Mouse (Mus musculus) cerebellum, adult 9-11 months (tissue): ENCODE results near the gene Wscd2.
A peak's percentile ranks its signal among the peaks of the same experiment; 100 is the strongest.

Experiments used
- DNase-seq: peaks from one replicate; pipeline ENCODE4 v3.0.0; 2022

Gene Wscd2

GRCm38 (mm10) chr5:113490033-113490432 is at the start of gene Wscd2:
Gene Wscd2 (plus strand): TSS chr5:113490333.
- DNase-seq = no peak

GRCm38 (mm10) chr5:113442180-113442579 is 48.0 kb upstream of the Wscd2 start:
- DNase-seq = no peak

GRCm38 (mm10) chr5:113448023-113448734 is 42.0 kb upstream of the Wscd2 start:
- DNase-seq = no peak

GRCm38 (mm10) chr5:113449336-113449735 is 40.8 kb upstream of the Wscd2 start:
- DNase-seq = no peak

GRCm38 (mm10) chr5:113452691-113453090 is 37.4 kb upstream of the Wscd2 start:
- no peak for DNase-seq

GRCm38 (mm10) chr5:113453356-113453755 is 36.8 kb upstream of the Wscd2 start:
- DNase-seq = no peak

- DNase-seq = no peak
Observed at GRCm38 (mm10) chr5:113456020-113456419, 34.1 kb upstream of the Wscd2 start.

- DNase-seq = no peak
Observed at GRCm38 (mm10) chr5:113456756-113457155, 33.4 kb upstream of the Wscd2 start.

- peak; percentile 71 for DNase-seq
Observed at GRCm38 (mm10) chr5:113457260-113457659, 32.9 kb upstream of the Wscd2 start.

- DNase-seq = no peak
Observed at GRCm38 (mm10) chr5:113459942-113460341, 30.2 kb upstream of the Wscd2 start.

- DNase-seq = no peak
Observed at GRCm38 (mm10) chr5:113461582-113461981, 28.6 kb upstream of the Wscd2 start.

GRCm38 (mm10) chr5:113461998-113462625 is 28.0 kb upstream of the Wscd2 start:
- peak; percentile 65 for DNase-seq

GRCm38 (mm10) chr5:113464731-113465130 is 25.4 kb upstream of the Wscd2 start:
- no peak for DNase-seq

- no peak for DNase-seq
Observed at GRCm38 (mm10) chr5:113466536-113466935, 23.6 kb upstream of the Wscd2 start.

GRCm38 (mm10) chr5:113467072-113467471 is 23.1 kb upstream of the Wscd2 start:
- DNase-seq = no peak

GRCm38 (mm10) chr5:113467765-113468164 is 22.4 kb upstream of the Wscd2 start:
- no peak for DNase-seq

- no peak for DNase-seq
Observed at GRCm38 (mm10) chr5:113468625-113469024, 21.5 kb upstream of the Wscd2 start.

GRCm38 (mm10) chr5:113469231-113469630 is 20.9 kb upstream of the Wscd2 start:
- DNase-seq = no peak

- no peak for DNase-seq
Observed at GRCm38 (mm10) chr5:113469826-113470225, 20.3 kb upstream of the Wscd2 start.

- DNase-seq = peak; percentile 79
Observed at GRCm38 (mm10) chr5:113471417-113471816, 18.7 kb upstream of the Wscd2 start.

- DNase-seq = no peak
Observed at GRCm38 (mm10) chr5:113472339-113472738, 17.8 kb upstream of the Wscd2 start.

GRCm38 (mm10) chr5:113476816-113477215 is 13.3 kb upstream of the Wscd2 start:
- DNase-seq = no peak

GRCm38 (mm10) chr5:113479075-113479474 is 11.1 kb upstream of the Wscd2 start:
- no peak for DNase-seq

GRCm38 (mm10) chr5:113480451-113480850 is 9.7 kb upstream of the Wscd2 start:
- no peak for DNase-seq
